Mouse (Mus musculus) lung, postnatal 25 days (tissue): ENCODE data around the gene Ffar4.
A peak's percentile ranks its signal among the peaks of the same experiment; 100 is the strongest.

Source experiments
- DNase-seq: peaks from one replicate; pipeline ENCODE4 v3.0.0; 2022; ENCODE audit warnings: low spot score

Ffar4 gene

GRCm38 (mm10) chr19:38096858-38097758 lies at the start of gene Ffar4:
Ffar4 (plus strand) TSS chr19:38097071.
- DNase-seq = peak; percentile 76

GRCm38 (mm10) chr19:38049686-38050085 lies 47.2 kb upstream of the Ffar4 start:
- DNase-seq = no peak

GRCm38 (mm10) chr19:38053227-38054041 lies 43.4 kb upstream of the Ffar4 start:
- DNase-seq = no peak

- DNase-seq = peak; percentile 77
These were observed 42.6 kb upstream of the Ffar4 start for GRCm38 (mm10) chr19:38054149-38054719.

GRCm38 (mm10) chr19:38054720-38055192 lies 42.1 kb upstream of the Ffar4 start, which contains the start of gene Cep55:
Cep55 (plus strand) TSS chr19:38055011.
- DNase-seq = peak; percentile 97

GRCm38 (mm10) chr19:38055798-38056197 lies 41.1 kb upstream of the Ffar4 start:
- no peak for DNase-seq

- DNase-seq = no peak
These were observed 40.6 kb upstream of the Ffar4 start for GRCm38 (mm10) chr19:38056276-38056675.

- no peak for DNase-seq
These were observed 39.9 kb upstream of the Ffar4 start for GRCm38 (mm10) chr19:38056931-38057330.

- DNase-seq = no peak
These were observed 33.7 kb upstream of the Ffar4 start for GRCm38 (mm10) chr19:38063201-38063600.

- no peak for DNase-seq
These were observed 32.8 kb upstream of the Ffar4 start for GRCm38 (mm10) chr19:38064051-38064450.

- no peak for DNase-seq
These were observed 23.6 kb upstream of the Ffar4 start for GRCm38 (mm10) chr19:38073226-38073625.

- no peak for DNase-seq
These were observed 21.8 kb upstream of the Ffar4 start for GRCm38 (mm10) chr19:38075051-38075450.

- DNase-seq = no peak
These were observed 20.6 kb upstream of the Ffar4 start for GRCm38 (mm10) chr19:38076251-38076650.

- DNase-seq = no peak
These were observed 18.9 kb upstream of the Ffar4 start for GRCm38 (mm10) chr19:38077851-38078540.

GRCm38 (mm10) chr19:38081361-38081760 lies 15.5 kb upstream of the Ffar4 start:
- DNase-seq = no peak

GRCm38 (mm10) chr19:38082931-38083525 lies 13.8 kb upstream of the Ffar4 start:
- no peak for DNase-seq

- no peak for DNase-seq
These were observed 11.0 kb upstream of the Ffar4 start for GRCm38 (mm10) chr19:38085841-38086240.

GRCm38 (mm10) chr19:38086948-38087551 lies 9.8 kb upstream of the Ffar4 start:
- DNase-seq = peak; percentile 33

- DNase-seq = no peak
These were observed 7.5 kb upstream of the Ffar4 start for GRCm38 (mm10) chr19:38089358-38089757.

- peak; percentile 29 for DNase-seq
These were observed 5.3 kb upstream of the Ffar4 start for GRCm38 (mm10) chr19:38091512-38091985.

- DNase-seq = peak; percentile 47
These were observed 640 bp upstream of the Ffar4 start for GRCm38 (mm10) chr19:38096231-38096630.
